Mouse (Mus musculus): ENCODE measurements at regions not wholly inside any gene's neighbourhood (a gene's known extent, or its start where the extent isn't known, plus 50 kb on each side); places are given as distances from the start of the nearest gene placed in this dataset.

- DNase-seq (ENCODE audit: low spot score in 2 of 2), result no peak
These were observed 128.4 kb downstream of the Rpap3 start for GRCm38 (mm10) chr15:97577196-97577595.

DNA sequence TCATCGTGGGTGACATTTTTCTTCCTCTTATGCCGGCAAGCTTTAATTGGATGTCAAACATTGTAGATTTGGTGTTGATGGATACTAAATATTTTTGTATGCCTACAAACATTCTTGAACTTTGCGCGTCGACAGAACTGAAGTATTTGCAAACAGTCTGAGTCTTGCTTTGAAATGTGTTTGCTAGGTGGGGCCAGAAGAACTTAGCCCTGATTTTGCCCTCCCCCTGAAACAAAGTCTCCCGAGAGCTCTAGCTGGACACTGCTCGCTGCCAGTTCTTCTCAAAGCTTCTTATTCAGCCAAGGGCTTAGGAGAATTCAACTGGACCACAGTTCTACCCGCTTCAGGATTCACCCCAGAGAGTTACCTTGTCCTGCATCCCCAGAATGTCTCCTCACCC lies 133.0 kb downstream of the Rpap3 start:
- DNase-seq (ENCODE audit: low spot score in 2 of 2), result no peak

DNA sequence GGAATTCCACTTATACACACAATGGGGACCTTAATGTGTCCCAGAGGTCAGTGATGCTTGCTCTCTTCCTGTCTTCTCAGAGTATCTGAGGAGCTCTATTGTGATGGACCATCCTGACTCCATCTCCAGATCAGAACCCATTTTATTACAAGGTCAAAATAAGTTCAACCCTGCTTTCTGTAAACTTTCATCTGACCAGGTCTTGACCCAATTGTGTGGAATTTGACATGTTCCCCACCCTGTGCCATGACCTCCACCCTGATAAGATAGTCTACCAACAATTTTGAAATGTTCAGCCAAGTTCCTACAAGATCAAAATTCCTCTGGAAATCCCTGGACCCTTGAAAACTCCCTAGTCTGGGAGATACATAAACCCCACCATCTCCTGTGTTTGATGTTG lies 133.7 kb downstream of the Rpap3 start:
- no peak for DNase-seq (ENCODE audit: low spot score in 2 of 2)

GRCm38 (mm10) chr15:97560096-97560495 lies 145.5 kb downstream of the Rpap3 start:
- no peak for DNase-seq (ENCODE audit: low spot score in 2 of 2)

GRCm38 (mm10) chr15:97558725-97559124 lies 146.9 kb downstream of the Rpap3 start:
- DNase-seq (ENCODE audit: low spot score in 2 of 2), result no peak

DNA sequence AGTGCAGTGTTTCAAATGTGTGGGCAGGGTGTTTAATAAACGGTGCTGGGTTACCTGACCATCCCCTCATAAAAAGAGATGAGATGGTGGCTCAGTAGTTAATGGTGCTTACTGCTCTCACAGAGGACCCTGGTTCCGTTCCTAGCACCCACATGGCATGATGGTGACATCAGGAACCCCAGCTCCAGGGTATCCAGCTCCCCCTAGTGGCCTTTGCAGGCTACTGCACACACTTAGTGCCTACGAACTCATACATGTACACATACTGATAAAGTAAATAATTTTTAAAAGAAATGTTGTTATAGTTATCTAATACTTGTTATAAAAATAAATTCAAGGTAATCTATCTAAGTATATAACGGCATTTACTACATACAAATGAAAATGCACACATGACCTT lies 157.3 kb downstream of the Rpap3 start:
- DNase-seq (ENCODE audit: low spot score in 2 of 2), result no peak

DNA sequence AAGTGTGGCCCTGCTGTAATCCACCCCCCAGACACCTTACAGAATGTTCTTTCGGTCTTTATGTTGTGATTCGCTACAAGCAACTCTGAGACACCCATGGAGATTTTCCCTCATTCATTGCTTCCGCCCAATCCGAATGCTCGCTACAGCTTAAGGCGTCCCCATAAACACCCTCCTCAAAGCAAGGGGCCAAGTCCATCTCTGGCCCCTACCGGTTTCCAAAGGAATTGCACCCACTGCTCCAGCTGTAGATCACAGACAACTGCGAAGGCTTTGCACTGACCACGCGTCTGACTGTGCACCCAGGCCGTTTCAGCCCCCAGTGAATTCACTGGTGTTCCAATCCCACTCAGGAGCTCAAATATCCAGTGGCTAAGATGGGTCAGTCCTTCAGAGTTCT lies 160.6 kb downstream of the Rpap3 start:
- DNase-seq (ENCODE audit: low spot score in 2 of 2), result no peak

DNA sequence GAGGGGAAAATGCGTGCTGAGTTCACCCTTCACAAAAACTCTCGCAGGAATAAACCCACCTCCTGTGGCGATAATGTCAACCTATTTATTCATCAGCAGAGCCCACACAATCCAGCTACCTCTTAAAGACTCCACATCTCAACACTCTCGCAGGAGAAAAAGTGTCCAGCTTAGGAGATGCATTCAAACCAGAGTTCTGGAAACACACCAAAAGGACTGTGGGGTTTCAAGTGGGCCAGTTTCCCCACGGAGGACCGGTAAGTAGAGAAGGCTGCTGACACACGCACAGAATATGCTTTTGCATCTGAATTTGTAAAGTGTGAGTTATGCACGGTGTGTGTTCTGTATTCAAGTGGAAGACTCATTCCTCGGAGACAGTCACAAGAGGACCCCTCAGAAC lies 164.0 kb downstream of the Rpap3 start:
- DNase-seq (ENCODE audit: low spot score in 2 of 2), result no peak

DNA sequence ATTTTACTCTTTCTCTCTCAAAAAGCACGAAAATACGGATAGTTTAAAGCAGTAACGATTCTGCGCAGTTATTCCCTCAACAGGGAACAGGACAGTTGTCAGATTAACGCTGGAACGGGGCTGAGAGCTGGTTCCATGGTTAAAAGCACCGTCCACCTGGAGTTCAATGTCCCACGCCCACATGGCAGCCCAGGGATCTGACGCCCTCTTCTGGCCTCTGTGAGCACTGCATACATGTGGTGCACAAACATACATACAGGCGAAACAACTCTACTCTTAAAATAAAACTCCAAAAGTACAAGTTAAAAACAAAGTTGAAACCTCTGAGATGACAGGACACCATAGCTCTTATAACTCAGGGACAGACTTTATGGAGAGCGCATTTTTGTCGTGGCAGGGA lies 169.5 kb downstream of the Rpap3 start:
- DNase-seq (ENCODE audit: low spot score in 2 of 2), result no peak

DNA sequence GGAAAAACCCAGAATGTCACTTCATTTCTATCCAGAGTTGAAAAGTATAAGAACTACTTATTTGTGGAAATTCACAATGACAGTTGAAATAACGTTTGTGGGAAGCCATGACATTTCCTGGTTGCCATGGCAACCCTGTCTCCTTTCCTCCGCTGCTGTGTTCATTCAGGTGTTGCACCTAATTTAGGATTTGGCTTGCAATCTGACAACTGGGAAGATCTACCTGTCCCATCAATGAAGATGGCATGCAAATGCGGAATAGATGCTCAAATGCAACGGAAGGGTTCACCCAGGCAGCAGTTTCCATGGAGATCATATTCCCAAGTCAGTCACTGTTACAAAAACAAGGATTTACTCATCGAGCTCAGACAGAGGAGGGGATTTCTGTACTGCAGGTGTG lies 170.7 kb downstream of the Rpap3 start:
- no peak for DNase-seq (ENCODE audit: low spot score in 2 of 2)

DNA sequence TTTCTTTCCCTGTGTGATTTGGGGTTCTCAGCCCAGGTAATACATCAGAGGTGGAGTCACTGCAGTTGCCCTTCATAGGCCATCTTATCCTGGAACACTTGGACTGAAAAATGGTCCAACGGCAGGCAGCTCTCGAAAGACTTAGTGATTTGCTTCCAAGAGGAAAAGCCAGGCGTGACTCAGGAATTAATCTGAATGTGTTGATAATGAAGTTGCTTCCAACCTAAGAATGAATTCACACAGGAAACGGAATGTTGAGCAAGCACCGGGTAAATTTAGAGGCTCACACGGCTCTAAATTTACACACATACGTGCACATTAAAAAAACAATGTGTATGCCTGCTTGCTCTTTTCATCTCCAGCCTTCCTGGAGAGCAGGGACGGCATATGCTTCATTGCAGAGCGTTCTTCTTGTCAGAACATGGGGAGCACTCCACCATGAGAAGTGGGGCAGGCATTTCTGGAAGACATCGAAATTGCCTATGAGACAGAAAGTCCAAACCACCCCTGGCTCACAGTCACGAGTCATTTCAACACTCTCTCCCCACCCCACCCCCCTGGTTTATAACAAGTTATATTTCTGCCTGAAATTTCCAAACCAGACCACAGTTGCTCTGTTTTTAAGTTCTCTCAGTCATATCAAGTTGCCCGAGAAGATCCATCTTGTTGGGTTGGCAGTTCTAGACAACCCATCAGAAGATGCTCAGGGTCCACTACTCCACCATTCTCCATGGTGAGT lies 171.9 kb downstream of the Rpap3 start:
- no peak for DNase-seq (ENCODE audit: low spot score in 2 of 2)

GRCm38 (mm10) chr15:97532346-97532910 lies 173.2 kb downstream of the Rpap3 start:
- DNase-seq (ENCODE audit: low spot score in 2 of 2), result peak in 1 of 2 experiments; percentile 13

GRCm38 (mm10) chr15:97528291-97529050 lies 177.2 kb downstream of the Rpap3 start:
- DNase-seq (ENCODE audit: low spot score in 2 of 2), result no peak

DNA sequence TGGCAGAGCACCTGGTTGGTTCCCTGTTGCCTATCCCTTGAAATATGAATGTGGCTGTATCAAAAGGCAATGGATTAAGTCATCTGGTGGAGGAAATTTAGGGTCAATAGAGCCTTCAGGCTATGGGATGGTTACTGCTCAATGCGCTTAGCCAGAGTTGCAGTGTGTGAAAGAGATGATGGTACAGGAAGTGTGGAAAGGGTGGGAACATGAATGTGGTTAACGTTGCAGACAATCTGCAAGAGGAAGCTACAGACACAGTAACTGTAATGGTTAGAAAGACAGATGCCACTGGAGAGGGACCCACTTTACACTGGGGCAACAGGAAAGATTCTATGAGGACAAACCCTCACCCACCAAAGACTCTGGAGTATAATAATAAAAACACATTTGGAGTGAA lies 185.2 kb downstream of the Rpap3 start:
- DNase-seq (ENCODE audit: low spot score in 2 of 2), result no peak

GRCm38 (mm10) chr15:97519919-97520345 lies 185.7 kb downstream of the Rpap3 start:
- DNase-seq (ENCODE audit: low spot score in 2 of 2), result no peak

- DNase-seq (ENCODE audit: low spot score in 2 of 2), result no peak
These were observed 187.7 kb downstream of the Rpap3 start for GRCm38 (mm10) chr15:97517926-97518325.

GRCm38 (mm10) chr15:97517188-97517587 lies 188.4 kb downstream of the Rpap3 start:
- DNase-seq (ENCODE audit: low spot score in 2 of 2), result no peak

- DNase-seq (ENCODE audit: low spot score in 2 of 2), result no peak
These were observed 189.9 kb downstream of the Rpap3 start for GRCm38 (mm10) chr15:97515773-97516172.

GRCm38 (mm10) chr15:97507656-97508306 lies 197.8 kb downstream of the Rpap3 start:
- no peak for DNase-seq (ENCODE audit: low spot score in 2 of 2)

DNA sequence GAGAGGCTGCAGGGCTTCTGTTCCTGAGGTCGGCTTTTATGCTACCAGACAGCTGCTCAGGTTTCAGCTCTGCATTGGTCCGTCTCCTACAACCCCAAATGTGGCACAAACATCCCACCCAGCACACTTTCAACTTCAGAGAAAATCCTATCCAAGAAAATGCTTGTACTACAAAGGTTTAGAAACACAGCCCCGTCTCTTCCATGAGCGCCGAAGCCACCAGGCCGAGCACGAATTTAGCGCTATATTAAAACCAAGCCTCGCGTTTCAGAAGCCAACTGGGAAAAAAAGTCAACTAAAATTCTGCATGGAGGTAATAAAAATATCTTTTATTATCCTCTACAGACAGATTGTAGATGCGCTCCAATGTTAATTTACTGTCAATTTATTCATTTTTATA lies 198.4 kb downstream of the Rpap3 start:
- DNase-seq (ENCODE audit: low spot score in 2 of 2), result no peak

DNA sequence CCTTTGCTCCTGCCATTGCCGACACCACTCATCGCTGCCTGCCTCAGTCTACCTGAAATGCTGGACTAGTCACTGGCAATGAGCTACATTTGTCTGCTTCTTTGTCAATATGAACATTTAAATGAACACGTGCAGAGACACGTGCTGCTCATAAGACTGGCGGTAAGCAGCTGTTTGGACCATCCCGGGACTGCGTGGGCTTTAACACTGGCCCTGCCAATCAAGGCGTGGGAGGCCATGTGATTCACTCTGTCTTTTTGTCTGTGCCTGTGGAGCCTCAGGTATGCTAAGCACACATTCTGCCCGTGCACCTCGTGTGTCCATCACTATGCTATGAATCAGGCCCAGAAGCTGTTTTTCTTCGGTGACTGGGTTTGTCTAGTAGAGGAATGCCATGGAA lies 199.9 kb downstream of the Rpap3 start:
- no peak for DNase-seq (ENCODE audit: low spot score in 2 of 2)

DNA sequence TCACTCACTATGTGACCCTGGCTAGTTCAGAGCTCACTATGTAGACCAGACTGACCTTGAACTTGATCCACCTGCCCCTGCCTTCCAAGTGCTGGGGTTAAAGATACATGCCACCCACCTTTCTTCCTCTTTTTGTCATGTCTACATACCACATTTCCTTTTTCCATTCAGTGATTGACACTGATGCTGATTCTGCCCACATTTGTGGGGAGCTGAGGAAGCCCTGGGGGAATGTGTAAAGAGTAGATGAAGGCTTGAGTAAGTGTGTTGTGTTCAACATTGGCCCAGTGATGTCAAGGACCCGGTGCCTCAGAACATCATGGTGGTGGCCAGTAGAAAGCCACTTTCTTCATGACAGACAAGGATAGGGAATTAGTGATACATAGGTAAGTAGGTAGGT lies 201.3 kb downstream of the Rpap3 start:
- DNase-seq (ENCODE audit: low spot score in 2 of 2), result peak; percentile 21 to 33
